Mouse (Mus musculus) frontal cortex, postnatal 10 days (tissue): ENCODE measurements around the gene Raet1e.
"Not testable (repeated sequence)": the region's sequence is repeated elsewhere in the genome, so short reads cannot be mapped to it uniquely, and the experiment has no call there.

Experiments used
- DNase-seq, 2 experiments: peaks; one replicate each; pipeline ENCODE4 v3.0.0; 2022; ENCODE audit warnings: low spot score in 2 of 2, mixed read lengths in 1 of 2

Gene Raet1e

DNA sequence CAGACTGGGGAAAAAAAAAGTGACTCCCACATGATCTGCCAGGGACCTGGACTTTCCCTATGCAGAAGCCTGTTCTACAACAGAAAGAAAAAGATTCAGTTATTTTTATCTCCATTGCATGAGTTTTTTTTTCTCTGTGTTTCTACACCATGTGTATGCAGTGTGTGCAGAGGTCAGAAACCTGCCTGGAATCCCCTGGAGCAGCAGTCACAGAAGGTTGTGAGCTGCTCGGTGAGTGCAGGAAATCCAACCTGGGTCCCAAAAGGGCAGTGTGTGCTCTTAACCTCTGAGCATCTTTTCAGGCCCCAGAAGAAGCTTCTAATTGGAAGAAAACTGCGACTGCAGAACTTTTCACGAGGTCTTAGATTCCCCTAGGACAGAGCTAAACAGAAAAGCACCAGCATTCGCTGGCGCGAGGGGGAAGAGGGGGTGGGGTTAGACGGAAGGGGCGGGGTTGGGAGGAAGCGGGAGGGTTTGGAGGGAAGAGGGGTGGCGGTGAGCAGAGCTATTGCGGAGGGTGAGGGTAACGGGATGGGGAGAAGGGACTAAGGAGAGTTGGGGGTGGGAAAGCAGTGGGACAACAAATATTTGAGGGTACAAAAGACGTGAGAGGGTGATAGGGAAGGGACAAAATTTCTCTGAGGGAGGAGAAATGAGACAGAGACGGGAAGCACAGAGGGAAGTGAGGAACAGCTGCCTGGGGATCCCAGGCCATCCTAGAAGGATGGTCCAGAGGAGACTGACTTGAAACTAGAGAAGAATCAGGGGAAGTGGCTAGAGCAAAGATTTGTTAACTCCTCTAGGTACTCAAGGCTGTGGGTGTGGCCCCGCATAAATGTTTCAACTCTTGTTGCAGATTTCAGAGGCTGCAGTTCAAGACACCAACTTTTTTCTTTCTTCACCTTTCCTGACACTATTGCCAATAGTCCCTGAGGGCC lies 203.3 kb downstream of the Raet1e start:
- not testable (repeated sequence) for DNase-seq

DNA sequence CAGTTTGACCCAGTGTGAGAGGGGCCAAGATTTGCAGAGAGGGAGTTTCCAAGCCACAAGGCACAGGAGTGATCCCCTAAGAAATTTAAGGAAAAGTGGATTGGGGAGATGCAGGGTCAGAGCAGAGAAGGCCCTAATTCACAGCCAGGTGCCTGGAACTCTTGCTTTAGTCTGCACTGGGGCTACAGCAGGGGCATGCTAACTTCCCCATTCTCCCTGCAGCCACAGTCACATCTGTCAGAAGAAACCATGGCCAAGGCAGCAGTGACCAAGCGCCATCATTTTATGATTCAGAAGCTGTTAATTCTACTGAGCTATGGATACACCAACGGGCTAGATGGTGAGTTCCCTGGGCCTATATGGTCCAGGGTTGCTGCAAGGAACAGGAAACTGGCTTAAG lies 204.1 kb downstream of the Raet1e start:
- DNase-seq = not testable (repeated sequence)

DNA sequence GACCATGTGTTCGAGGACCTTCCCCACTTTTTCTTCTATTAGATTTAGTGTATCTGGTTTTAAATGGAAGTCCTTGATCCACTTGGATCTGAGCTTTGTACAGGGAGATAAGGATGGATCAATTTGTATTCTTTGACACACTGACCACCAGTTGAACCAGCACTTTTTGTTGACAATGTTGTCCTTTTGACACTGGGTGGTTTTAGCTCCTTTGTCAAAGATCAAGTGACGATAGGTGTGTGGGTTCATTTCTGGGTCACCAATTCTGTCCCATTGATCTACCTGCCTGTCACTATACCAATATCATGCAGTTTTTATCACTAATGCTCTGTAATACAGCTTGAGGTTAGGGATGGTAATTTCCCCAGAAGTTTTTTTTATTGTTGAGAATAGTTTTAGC lies 206.5 kb downstream of the Raet1e start:
- DNase-seq = not testable (repeated sequence)

DNA sequence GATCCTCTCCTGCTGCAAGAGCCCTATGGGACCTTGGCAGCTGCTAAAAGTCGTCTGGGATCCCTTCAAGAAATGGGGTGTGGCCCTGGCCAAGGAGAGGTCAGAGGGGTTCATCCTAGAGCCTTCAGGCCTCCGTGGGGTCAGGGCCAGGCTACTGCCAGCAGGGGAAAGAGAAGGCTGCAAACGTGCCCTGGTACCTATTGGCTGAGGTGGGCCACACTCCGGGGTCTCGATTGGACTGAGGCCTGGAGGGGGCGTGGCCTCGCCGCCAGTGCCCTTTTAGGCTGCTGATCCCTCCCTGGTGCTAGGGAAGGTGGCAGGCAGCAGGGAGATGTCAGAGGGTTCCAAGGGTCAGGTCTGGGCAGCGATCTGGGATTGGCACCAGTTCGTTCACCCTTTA lies 222.9 kb downstream of the Raet1e start:
- not testable (repeated sequence) for DNase-seq

DNA sequence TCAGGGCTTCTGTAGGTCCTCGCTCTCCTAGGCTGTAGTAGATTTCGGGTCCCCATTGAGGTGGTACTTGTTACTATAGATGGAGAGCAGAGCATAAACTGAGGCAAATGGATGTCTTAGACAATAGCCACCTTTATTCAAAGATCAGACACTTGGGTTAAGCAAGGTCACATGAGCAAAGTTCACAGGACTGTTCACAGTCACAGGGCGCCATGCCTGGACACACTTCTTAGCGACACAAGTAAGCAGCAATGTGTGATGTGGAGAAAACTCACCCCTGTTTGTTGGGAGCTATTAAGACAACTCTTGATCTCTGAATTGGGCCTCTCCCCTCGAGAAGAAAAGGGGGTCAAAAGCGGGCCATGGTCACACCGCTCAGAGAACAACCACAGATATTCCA lies 231.8 kb downstream of the Raet1e start:
- DNase-seq = not testable (repeated sequence)

DNA sequence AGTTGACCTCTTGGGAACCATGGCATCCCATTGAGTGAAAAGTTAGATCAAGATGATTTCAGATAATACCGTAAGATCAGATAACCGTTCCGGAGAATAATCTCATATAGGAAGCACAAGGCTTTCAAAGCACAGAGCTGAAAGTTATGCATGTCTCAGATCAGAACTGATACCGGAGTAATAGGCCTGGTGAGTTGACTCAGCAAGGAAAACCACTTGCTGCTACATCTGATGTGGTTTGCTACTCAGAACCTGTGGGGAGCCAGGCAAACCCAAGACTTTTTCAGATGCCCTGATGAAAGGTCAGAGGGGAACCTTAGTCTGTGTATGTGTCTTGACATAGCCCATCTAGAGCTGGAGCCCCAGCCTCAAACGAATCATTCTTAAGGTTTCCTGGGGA lies 233.2 kb downstream of the Raet1e start:
- DNase-seq = not testable (repeated sequence)

DNA sequence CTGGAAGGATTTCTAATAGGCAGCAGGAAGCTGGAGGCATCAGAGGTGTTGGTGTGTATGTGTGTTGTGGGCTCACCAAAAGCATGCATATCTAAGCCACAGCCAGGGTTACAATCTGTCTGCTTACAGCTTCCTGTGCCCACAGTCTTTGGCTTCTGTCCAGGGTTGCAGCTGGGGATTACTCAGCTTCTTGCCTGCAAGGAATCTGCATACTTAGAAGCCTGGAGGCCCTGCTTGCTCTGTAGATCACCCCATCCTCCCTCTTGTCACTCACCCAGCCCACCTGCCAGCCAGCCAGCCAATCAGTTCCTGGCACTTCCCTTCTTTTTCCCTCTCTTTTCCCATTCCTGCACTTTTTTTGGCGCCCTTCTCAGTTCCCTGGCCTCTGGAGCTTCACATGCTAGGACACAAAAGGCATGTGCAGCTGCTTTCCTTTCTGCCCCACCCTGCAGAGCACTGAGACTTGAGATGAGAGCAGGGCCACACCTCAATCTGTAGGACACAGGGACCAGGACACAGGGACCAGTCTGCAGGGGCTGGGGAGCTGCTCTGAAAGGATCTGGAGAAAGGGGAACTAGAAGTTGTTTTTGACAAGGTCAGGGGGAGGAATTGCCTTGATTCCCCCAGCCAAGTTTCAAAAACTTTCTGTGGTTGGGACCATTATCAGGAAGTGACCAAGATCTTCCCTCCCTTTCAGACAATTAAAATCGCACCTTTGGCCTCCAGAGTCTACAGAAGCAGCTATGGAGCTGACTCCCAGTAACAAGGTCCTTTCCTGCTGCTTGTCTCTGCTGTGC lies 234.9 kb downstream of the Raet1e start:
- DNase-seq = not testable (repeated sequence)

DNA sequence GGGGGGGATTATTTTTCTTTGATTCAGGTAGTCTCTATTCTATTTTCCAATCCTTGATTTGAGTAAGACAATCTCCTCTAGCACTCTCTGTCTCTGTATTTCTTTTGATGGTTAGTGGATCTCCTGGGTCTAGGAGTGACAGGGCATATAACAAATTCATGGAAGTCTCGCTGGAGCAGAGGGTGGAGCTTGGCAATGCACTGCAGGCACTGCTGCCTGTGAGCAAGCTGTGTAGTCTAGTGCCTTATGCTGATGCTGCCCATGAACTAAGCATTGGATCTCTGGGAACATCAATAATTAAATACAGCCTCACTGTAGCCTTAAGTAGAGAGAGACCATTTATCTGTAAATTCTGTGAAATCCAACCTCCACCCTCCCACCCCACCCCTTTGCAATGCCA lies 238.3 kb downstream of the Raet1e start:
- DNase-seq = not testable (repeated sequence)

DNA sequence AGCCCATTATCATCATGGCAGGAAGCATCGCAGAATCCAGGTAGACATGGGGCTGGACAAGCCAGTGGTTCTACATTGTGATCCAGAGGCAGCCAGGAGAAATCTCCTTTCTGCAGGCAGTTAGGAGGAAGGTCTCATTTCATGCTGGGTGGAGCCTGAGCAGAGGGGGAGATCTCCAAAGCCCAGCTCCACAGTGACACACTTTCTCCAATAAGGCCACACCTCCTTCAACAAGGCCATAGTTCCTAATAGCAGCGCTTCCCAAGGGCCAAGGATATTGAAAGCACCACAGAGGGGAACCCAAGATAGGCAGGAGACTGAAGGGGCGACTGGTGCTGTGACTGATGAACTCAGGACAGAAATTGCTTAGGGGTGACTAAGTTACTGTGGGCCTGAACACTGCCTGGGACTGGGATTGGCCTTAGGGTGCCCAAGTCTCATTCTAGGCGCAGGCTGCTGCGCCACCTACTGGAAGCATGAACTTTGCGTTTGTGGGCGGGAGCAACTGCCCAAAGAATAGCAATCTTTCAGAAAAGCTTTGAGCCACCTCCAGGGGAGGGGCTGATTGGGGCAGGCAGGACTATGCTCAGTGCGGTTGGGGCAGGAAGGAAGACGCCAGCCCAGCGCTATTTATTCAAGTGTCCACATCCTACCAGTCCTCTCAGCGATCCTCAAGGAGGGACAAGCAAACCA lies 244.0 kb downstream of the Raet1e start:
- DNase-seq = peak in 1 of 2 experiments; percentile 9

DNA sequence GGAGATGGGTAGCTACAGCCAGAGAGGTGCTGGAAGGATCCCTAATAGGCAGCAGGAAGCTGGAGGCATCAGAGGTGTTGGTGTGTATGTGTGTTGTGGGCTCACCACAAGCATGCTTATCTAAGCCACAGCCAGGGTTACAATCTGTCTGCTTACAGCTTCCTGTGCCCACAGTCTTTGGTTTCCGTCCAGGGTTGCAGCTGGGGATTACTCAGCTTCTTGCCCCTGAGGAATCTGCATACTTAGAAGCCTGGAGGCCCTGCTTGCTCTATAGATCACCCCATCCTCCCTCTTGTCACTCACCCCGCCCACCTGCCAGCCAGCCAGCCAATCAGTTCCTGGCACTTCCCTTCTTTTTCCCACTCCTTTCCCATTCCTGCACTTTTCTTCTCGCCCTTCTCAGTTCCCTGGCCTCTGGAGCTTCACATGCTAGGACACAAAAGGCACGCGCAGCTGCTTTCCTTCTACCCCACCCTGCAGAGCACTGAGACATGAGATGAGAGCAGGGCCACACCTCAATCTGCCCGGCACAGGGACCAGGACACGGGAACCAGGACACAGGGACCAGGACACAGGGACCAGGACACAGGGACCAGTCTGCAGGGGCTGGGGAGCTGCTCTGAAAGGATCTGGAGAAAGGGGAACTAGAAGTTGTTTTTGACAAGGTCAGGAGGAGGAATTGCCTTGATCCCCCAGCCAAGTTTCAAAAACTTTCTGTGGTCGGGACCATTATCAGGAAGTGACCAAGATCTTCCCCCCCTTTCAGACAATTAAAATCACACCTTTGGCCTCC lies 255.5 kb downstream of the Raet1e start:
- peak in 1 of 2 experiments; percentile 6 for DNase-seq
